Mouse (Mus musculus): Measurements from ENCODE around the gene Sytl1.

Gene Sytl1

DNA sequence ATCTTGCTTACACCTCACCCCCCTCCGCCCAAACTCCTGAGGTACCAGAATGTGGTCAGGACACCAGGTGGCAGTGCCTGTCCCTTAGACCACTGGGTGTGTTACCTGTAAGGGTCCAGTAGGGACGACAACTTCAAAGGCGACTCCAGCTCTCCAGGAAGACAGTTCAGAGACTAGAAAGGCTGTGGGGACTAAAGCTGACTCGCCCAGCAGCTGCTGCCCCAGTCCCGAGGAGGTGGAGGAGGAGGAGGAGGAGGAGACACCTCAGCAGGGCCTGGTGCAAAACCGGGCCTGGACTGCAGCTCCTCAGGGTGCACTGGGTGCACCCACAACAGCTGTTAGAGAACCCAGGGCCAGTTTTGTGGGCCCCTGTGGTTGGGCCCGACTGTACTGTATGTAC lies at the start of gene Sytl1:
Gene Sytl1, minus strand, starts transcription at position 232 of the 400 bp plus-strand sequence.
- no peak for DNase-seq (ENCODE audit: low read depth in 1 of 2, low spot score in 2 of 2)

- DNase-seq (ENCODE audit: low read depth in 1 of 2, low spot score in 2 of 2) = peak; percentile 43 to 69
Measured at GRCm38 (mm10) chr4:133309948-133310347, 47.0 kb upstream of the Sytl1 start.

DNA sequence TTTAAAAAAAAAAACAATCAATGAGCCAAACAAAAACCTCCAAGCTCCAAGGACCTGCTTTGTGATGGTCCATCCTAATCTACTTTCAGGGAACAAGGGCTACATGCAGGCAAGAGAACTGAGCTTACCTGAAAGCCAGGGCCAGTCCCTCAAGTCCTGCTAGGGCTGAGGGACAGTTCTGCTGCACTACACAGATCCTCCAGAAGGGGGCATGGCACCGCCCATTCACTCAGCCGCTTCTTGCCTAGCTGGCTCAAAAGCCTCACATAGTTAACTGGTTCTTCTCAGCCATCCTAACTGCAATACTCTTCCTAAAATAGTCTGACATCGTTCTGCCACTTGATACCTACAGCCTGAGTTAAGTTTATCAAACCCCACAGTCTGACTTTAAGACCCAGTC lies 44.4 kb upstream of the Sytl1 start:
- peak in 1 of 2 experiments; percentile 26 for DNase-seq (ENCODE audit: low read depth in 1 of 2, low spot score in 2 of 2)

GRCm38 (mm10) chr4:133305825-133306224 lies 42.9 kb upstream of the Sytl1 start:
- no peak for DNase-seq (ENCODE audit: low read depth in 1 of 2, low spot score in 2 of 2)

GRCm38 (mm10) chr4:133304770-133305169 lies 41.9 kb upstream of the Sytl1 start:
- DNase-seq (ENCODE audit: low read depth in 1 of 2, low spot score in 2 of 2) = no peak

DNA sequence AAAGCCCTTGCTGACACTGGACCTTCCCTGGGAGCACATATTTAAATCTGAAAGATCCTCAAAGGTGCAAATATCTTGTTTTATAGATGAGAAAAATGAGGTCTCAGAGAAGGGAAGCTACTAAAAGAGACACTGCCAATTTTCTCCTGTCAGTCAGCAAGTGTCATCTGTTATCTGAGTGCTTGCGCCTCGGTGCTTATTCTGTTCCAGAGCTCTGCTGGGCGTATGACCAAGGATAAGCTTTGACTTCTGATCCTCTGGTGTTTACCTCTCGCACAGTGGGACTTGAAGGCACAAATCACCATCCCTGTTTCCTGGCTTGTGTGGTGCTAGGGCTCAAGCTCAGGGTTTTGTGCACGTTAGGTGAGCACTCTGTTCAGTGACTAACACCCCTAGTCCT lies 39.8 kb upstream of the Sytl1 start:
- DNase-seq (ENCODE audit: low read depth in 1 of 2, low spot score in 2 of 2) = no peak

DNA sequence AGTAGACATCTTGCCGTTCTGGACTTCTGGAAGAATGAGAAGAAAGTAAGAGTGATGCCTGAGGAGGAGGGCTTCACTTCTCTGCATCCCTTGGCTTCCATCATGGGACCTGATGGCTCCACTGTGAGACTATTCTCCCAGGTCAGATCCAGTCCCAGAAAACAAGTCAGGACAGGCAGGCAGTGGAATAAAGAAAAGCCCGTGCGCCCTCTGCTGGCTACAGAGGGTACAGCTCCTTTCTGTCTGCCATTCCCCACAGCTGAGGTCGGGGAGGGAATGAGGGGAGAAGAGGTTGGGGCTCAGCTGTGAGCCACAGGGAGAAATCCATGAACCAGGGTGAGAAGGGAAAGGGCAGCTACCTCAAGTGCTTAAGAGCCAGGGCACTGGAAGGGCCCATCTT lies 38.9 kb upstream of the Sytl1 start:
- peak in 1 of 2 experiments; percentile 46 for DNase-seq (ENCODE audit: low read depth in 1 of 2, low spot score in 2 of 2)

DNA sequence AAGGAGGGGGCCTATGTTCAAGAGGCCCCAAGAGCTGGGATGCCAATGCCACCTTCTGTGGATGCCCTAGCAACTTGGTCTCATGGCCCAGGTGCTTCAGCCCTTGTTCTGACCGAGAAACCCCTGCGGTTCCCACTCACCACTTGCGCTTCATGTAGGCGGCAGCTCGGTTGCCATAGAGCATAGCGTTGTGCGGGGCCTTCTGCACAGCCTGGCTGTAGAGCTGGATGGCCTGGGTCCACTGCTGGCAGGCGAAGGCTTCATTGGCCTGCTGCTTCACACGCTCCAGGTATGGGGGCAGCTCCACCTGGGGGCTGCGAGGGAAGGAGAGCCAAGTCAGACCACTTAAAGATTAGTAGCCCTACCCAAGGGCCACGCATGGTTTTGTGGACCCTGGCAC lies 37.5 kb upstream of the Sytl1 start:
- DNase-seq (ENCODE audit: low read depth in 1 of 2, low spot score in 2 of 2) = no peak

DNA sequence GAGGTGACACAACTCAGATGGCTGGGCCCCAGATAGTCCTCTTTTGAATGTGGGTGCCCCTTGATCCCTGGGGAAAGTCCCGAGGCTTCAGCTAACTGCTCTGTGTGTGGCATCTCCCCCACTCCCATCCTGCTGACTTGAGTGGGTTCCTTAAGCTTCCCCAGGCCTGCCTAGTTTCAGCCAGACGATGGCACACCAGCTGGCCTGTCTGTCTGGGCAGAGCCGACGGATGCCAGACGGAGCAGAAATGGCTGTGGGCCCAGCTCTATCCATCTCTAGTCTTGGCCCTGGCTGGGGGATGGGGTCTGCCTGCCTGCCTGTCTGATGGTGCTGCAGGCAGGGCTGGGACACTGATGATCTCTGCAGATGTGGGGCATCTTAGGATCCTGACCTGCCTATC lies 36.8 kb upstream of the Sytl1 start:
- no peak for DNase-seq (ENCODE audit: low read depth in 1 of 2, low spot score in 2 of 2)

GRCm38 (mm10) chr4:133298516-133299365 lies 35.8 kb upstream of the Sytl1 start:
- DNase-seq (ENCODE audit: low read depth in 1 of 2, low spot score in 2 of 2) = no peak

DNA sequence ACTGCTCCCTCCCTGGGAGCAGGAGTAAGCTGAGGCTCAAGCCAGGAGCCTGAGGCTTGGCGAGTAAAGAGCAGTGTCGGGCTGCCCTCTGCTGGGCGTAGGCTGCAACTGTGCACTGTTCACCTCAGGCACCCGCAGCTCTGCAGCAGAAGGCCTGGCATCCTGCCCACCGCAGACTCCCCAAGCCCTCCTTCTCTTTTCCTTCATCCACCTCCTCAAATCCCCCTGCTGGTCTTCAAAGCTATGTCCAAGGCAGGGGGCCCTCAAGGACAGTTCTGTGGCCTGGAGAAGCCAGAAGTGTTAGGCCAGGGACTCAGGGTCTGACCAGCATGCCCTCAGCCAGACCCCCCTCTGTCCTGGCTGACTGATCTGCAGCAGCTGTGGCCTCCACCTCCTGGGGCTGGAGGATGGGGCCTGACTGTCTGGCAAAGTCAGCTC lies 34.9 kb upstream of the Sytl1 start:
- DNase-seq (ENCODE audit: low read depth in 1 of 2, low spot score in 2 of 2) = peak; percentile 30 to 45

DNA sequence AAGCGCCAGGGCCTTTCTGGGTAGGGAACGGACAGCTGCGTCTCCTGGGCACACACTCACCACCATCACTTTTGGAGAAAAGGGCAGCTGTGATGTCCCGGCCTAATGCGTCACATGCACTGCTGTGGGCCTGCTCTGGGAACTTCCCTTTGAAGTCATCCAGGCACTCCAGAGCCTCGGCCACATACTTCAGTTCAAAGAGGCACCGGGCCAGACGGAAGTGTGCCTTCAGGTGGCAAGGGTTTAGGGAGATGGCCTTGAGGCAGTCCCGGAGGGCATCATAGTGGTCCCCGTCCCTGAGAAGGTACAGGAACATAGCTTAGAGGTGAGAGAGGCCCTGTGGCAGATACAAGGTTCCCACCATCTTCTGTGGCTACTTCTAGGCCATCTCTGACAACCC lies 34.4 kb upstream of the Sytl1 start:
- DNase-seq (ENCODE audit: low read depth in 1 of 2, low spot score in 2 of 2) = no peak

GRCm38 (mm10) chr4:133294084-133294483 lies 31.2 kb upstream of the Sytl1 start:
- no peak for DNase-seq (ENCODE audit: low read depth in 1 of 2, low spot score in 2 of 2)

- no peak for DNase-seq (ENCODE audit: low read depth in 1 of 2, low spot score in 2 of 2)
Measured at GRCm38 (mm10) chr4:133292901-133293843, 30.3 kb upstream of the Sytl1 start.

DNA sequence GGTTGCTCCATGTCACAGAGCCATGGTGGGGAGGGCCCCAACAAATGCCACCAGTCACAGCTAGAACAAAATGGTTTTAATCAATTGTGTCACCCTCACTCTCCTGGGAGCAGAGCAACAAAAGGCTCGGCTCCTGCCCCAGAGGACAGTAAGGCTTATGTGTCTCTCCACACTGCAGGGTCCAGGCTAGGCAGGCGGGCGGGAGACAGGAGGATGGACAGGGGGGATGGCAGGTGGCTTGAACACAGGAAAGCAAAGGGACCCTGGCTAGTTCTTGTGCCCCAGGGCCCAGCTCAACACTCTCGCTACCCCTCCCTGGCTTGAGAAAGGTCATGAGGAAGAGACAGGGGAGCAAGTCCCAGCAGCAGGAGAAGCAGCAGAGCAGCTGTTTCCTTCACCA lies 29.5 kb upstream of the Sytl1 start:
- DNase-seq (ENCODE audit: low read depth in 1 of 2, low spot score in 2 of 2) = no peak

- no peak for DNase-seq (ENCODE audit: low read depth in 1 of 2, low spot score in 2 of 2)
Measured at GRCm38 (mm10) chr4:133291255-133291654, 28.3 kb upstream of the Sytl1 start.

DNA sequence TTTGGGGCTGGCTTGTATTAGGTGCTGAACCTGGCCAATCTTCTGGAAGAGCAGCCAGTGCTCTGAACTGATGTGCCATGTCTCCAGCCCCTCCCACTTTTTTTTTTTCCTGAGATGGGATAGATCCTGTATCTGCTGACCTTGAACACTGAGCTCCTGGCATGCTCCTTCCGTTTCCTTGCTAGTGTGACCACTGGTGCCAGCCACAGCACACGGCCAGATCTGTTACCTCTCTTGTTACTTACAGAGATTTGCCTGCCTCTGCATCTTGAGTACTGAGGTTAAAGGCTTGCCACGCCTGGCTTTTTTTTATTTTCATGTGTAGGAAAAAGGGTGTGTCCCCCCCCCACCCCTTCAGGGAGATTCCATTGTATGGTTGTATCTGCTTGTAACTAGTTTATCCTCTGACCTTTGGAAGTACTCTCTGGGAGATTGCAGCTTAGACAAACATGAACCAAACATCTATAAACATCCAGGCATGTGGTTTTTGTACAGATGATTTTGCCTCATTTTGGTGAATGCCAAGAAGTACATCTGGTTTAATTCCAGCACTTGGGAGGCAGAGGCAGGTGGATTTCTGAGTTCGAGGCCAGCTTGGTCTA lies 23.7 kb upstream of the Sytl1 start:
- DNase-seq (ENCODE audit: low read depth in 1 of 2, low spot score in 2 of 2) = no peak

DNA sequence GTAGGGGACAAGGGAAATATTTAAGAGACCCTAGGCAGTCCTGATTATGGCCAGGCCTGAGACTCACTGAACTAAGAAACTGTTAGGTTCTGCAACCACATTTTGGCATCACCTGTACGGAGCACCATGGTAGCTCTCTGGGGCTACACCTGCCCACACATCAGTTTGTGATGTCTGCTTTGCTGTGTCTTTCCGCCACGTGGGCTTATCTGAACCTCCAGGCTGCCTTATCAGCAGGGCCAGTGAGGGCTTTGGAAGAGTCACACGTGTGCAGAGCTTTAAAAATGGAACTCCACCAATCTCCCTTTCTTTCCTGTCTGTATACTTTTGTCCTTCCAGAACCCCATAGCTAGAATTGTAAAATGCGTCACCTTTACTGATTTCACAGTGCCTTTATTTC lies 23.0 kb upstream of the Sytl1 start:
- no peak for DNase-seq (ENCODE audit: low read depth in 1 of 2, low spot score in 2 of 2)

DNA sequence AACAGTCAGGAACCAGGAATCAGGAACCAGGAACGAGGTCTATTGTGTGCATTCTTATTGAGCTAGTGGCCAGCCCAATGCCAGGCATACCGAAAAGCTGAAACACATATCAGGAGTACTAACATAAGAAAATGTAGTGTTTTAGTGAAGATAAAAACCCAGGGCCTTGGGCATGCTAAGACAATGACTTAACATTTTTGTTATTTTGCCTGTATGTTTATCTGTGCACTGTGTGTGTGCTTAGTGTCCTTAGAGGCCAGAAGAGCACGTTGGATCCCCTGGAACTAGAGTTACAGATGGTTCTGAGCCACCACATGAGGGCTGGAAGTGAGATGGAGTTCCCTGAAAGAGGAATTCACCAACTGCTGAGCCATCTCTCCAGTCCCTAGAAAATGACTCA lies 22.4 kb upstream of the Sytl1 start:
- no peak for DNase-seq (ENCODE audit: low read depth in 1 of 2, low spot score in 2 of 2)

- DNase-seq (ENCODE audit: low read depth in 1 of 2, low spot score in 2 of 2) = no peak
Measured at GRCm38 (mm10) chr4:133282656-133283055, 19.7 kb upstream of the Sytl1 start.

GRCm38 (mm10) chr4:133281951-133282481 lies 19.1 kb upstream of the Sytl1 start:
- DNase-seq (ENCODE audit: low read depth in 1 of 2, low spot score in 2 of 2) = no peak
